In genomic region chr2:129398176-129398575, GRCm38 (mm10) we compare ENCODE assay signal across 19 mouse cellular contexts. TPM values are rescaled to one million over a fixed set of nuclear protein-coding genes. Genes with fewer than 3 reads are reported as not detected.
"Had no signal": no experiment of that assay in that cellular context is flagged by ENCODE, and none has a peak within 500 bp of the region (broad histone marks: within the 10 kb centered on the region; RNA-seq: fewer than 3 reads in every experiment).

No protein-coding gene starts in this region.

- H3K9me3 ChIP-seq: midbrain, embryonic 10.5 days; midbrain, embryonic 13.5 days; midbrain, embryonic 15.5 days; neural tube, embryonic 12.5 days; stomach, embryonic 15.5 days had no signal

- H3K9ac ChIP-seq: liver, embryonic 14.5 days; lung, embryonic 14.5 days; midbrain, embryonic 13.5 days; midbrain, embryonic 15.5 days; neural tube, embryonic 12.5 days; stomach, embryonic 15.5 days had no signal

- H3K27me3 ChIP-seq: midbrain, embryonic 13.5 days; midbrain, embryonic 15.5 days; neural tube, embryonic 12.5 days; stomach, embryonic 15.5 days had no signal

- ATAC-seq: midbrain, embryonic 13.5 days; midbrain, embryonic 15.5 days had no signal

- H3K4me3 ChIP-seq: midbrain, embryonic 10.5 days; midbrain, embryonic 13.5 days; midbrain, embryonic 15.5 days; neural tube, embryonic 12.5 days; stomach, embryonic 15.5 days had no signal

- H3K4me2 ChIP-seq: lung, embryonic 14.5 days; midbrain, embryonic 13.5 days; midbrain, embryonic 15.5 days; neural tube, embryonic 12.5 days; stomach, embryonic 15.5 days had no signal

- H3K27ac ChIP-seq: liver, embryonic 14.5 days; midbrain, embryonic 10.5 days; midbrain, embryonic 13.5 days; midbrain, embryonic 15.5 days; neural tube, embryonic 12.5 days; stomach, embryonic 15.5 days; stomach, postnatal 0 days had no signal

- H3K4me1 ChIP-seq: midbrain, embryonic 10.5 days; midbrain, embryonic 13.5 days; midbrain, embryonic 15.5 days; neural tube, embryonic 12.5 days; stomach, embryonic 15.5 days had no signal

- DNase-seq: lung, adult 18-20 months; lung, embryonic 14.5 days; lung, postnatal 10 days; lung, postnatal 4 days; right cerebral cortex, postnatal 25 days; right cerebral cortex, postnatal 4 days; spleen, adult 18-20 months; thymus, adult 2 months; thymus, postnatal 25 days; thymus, postnatal 4 days had no signal

- H3K36me3 ChIP-seq: midbrain, embryonic 10.5 days; midbrain, embryonic 13.5 days; midbrain, embryonic 15.5 days; neural tube, embryonic 12.5 days; stomach, embryonic 15.5 days had no signal

RNA-seq across cellular contexts. Expression of gene Il1b, which starts 27.2 kb away (rescaled TPM):
- total RNA-seq: midbrain, postnatal 0 days had no signal
- polyA plus RNA-seq: lung, embryonic 14.5 days; lung, embryonic 16.5 days; midbrain, embryonic 10.5 days; midbrain, embryonic 13.5 days; midbrain, embryonic 15.5 days; neural tube, embryonic 12.5 days had no signal
